Mouse (Mus musculus) liver, embryonic 14.5 days (tissue): Measurements from ENCODE around the gene Pax8.

ENCODE experiments used
- CTCF ChIP-seq: IDR thresholded peaks from 2 replicates; pipeline ENCODE4 v1.5.1; 2016; ENCODE audit warnings: antibody characterized with exemption, low read depth, control low read depth
- EP300 ChIP-seq: IDR thresholded peaks from 2 replicates; pipeline ENCODE4 v1.6.1; 2016; ENCODE audit warnings: antibody characterized with exemption, low read depth

- TF ChIP-seq CTCF (no peak), EP300 (no peak)
Measured at GRCm38 (mm10) chr2:24443256-24443790, 32.1 kb downstream of the Pax8 start.
